Mouse (Mus musculus) neural tube, embryonic 10.5 days (tissue): Measurements from ENCODE around the gene Gucy2g.

Experiments used
- DNase-seq: peaks from one replicate; pipeline ENCODE4 v3.0.0-alpha.2; 2017; ENCODE audit warnings: low spot score; ENCODE audit errors: extremely low spot score

Gucy2g gene

GRCm38 (mm10) chr19:55247991-55248520, 7.0 kb upstream of the Gucy2g start:
- DNase-seq = no peak

- DNase-seq = no peak
Measured at GRCm38 (mm10) chr19:55247563-55247962, 6.5 kb upstream of the Gucy2g start.

- DNase-seq = peak; percentile 17
Measured at GRCm38 (mm10) chr19:55244791-55245231, 3.8 kb upstream of the Gucy2g start.

- DNase-seq = no peak
Measured at GRCm38 (mm10) chr19:55239766-55240426, 1.1 kb downstream of the Gucy2g start.

- DNase-seq = no peak
Measured at GRCm38 (mm10) chr19:55236564-55236963, 4.5 kb downstream of the Gucy2g start.

- DNase-seq = no peak
Measured at GRCm38 (mm10) chr19:55236026-55236425, 5.0 kb downstream of the Gucy2g start.

GRCm38 (mm10) chr19:55232136-55232535, 8.9 kb downstream of the Gucy2g start:
- DNase-seq = no peak

GRCm38 (mm10) chr19:55231081-55231480, 10.0 kb downstream of the Gucy2g start:
- no peak for DNase-seq

- DNase-seq = no peak
Measured at GRCm38 (mm10) chr19:55227135-55227534, 13.9 kb downstream of the Gucy2g start.

GRCm38 (mm10) chr19:55226621-55227020, 14.4 kb downstream of the Gucy2g start:
- no peak for DNase-seq

GRCm38 (mm10) chr19:55222268-55222667, 18.8 kb downstream of the Gucy2g start:
- no peak for DNase-seq

GRCm38 (mm10) chr19:55221208-55221607, 19.8 kb downstream of the Gucy2g start:
- DNase-seq = no peak

GRCm38 (mm10) chr19:55219359-55219758, 21.7 kb downstream of the Gucy2g start:
- DNase-seq = no peak

- no peak for DNase-seq
Measured at GRCm38 (mm10) chr19:55218741-55219221, 22.3 kb downstream of the Gucy2g start.

GRCm38 (mm10) chr19:55218192-55218739, 22.8 kb downstream of the Gucy2g start:
- peak; percentile 92 for DNase-seq

- no peak for DNase-seq
Measured at GRCm38 (mm10) chr19:55217365-55217764, 23.7 kb downstream of the Gucy2g start.

- no peak for DNase-seq
Measured at GRCm38 (mm10) chr19:55216876-55217275, 24.2 kb downstream of the Gucy2g start.

- DNase-seq = no peak
Measured at GRCm38 (mm10) chr19:55213617-55214340, 27.3 kb downstream of the Gucy2g start.

GRCm38 (mm10) chr19:55211698-55212097, 29.3 kb downstream of the Gucy2g start:
- no peak for DNase-seq

- no peak for DNase-seq
Measured at GRCm38 (mm10) chr19:55209084-55209483, 32.0 kb downstream of the Gucy2g start.

- DNase-seq = no peak
Measured at GRCm38 (mm10) chr19:55208654-55209053, 32.4 kb downstream of the Gucy2g start.
